Mouse (Mus musculus): ENCODE results near the gene Slc29a4.

Slc29a4 gene

DNA sequence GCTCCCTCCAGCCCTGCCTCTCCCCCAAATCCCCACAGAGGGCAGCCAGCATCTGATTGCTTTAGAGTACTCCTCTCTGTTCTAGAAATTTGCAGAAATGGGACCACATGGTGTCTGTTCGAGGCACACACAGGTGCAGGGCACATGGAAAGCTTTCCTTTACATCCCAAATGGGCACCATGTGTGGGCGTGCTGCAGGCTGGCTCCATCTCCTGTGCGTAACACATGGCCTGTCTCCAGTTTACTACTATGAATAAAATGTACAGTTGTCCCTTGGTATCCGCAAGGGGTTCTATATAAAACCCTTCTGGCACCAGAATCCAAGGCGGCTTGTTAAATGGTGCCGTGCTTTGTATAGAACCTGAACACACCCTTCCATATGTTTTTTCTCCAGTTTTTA is 4.6 kb downstream of the Slc29a4 start:
- DNase-seq = no peak

DNA sequence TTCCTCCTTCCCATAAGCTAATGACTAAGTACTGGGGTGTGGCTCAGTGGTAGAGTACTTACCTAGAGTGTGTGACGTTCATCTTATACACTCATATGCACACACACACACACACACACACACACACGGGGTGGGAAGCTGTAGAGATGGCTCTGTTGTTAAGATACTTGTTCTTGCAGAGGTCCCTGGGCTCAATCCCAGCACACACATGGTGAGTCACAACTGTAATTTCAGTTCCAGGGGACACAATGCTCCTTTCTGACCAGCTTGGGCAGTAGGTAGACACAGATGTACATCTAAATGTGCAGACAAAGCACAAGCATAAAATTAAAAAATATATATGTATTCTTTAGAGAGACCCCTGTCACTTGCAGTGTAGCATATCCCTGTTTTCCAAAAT is 5.4 kb downstream of the Slc29a4 start:
- DNase-seq = no peak

DNA sequence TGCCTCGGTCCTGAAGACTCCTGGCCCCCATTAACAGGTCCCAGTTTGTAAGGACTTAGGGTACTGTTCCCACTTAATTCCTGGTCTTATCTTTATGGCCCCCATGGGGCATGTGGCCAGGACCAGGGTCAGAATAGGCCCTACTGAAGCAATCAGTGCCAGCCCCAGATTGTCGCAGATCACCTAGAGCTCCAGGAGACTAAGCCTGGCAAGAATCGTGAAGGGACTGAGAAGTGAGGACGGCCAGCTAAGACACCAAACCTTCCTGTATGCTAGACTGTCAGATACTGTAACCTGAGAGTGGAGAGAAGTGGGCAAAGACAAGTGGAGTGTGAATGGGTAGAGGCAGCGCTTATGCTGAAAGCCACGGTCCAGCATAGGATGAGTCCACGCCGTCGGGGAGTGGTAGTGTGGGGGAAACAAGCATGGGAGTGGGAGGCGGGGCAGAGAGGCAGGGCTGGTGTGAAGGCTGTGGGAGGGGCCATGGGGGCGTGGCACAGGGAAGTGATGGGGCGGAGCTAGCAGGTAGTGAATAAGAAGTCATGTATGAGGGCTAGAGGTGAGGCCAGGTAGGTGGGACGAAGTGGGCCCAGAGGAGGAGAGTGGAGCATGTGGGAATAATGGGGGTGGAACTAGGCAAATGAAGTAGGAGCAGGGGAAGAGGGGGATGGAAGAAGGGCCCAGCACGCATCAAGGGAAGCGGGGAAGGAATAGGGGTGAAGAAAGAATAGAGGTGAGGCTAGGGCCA is 8.7 kb downstream of the Slc29a4 start:
- no peak for DNase-seq

- peak; percentile 81 for DNase-seq
These were observed 9.6 kb downstream of the Slc29a4 start for GRCm38 (mm10) chr5:142701651-142702510.

- DNase-seq = no peak
These were observed 10.3 kb downstream of the Slc29a4 start for GRCm38 (mm10) chr5:142702511-142703138.

GRCm38 (mm10) chr5:142703569-142703968 is 11.3 kb downstream of the Slc29a4 start:
- DNase-seq = no peak

- DNase-seq = no peak
These were observed 15.4 kb downstream of the Slc29a4 start for GRCm38 (mm10) chr5:142707709-142708108.

- DNase-seq = no peak
These were observed 17.1 kb downstream of the Slc29a4 start for GRCm38 (mm10) chr5:142709436-142709835.

DNA sequence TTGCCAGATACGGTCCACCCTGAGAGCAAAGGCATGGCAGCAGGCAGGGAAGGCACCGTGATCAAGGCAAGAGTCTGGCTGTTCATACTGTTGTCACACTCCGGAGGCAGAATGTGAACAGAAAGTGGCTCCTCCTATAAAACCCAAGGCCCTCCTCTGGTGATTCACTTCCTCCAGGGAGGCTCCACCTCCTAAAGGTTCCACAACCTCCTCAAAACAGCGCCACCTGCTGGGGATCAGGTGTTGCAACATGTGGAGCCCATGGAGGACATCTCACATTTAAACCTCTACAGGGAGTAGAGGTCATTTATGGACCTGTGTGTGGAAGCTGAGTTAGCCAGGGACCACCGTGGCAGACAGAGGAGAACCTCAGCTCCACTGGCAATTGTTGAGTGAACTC is 20.1 kb downstream of the Slc29a4 start:
- no peak for DNase-seq

- DNase-seq = no peak
These were observed 21.7 kb downstream of the Slc29a4 start for GRCm38 (mm10) chr5:142713966-142714365.

- no peak for DNase-seq
These were observed 22.7 kb downstream of the Slc29a4 start for GRCm38 (mm10) chr5:142715059-142715458.

DNA sequence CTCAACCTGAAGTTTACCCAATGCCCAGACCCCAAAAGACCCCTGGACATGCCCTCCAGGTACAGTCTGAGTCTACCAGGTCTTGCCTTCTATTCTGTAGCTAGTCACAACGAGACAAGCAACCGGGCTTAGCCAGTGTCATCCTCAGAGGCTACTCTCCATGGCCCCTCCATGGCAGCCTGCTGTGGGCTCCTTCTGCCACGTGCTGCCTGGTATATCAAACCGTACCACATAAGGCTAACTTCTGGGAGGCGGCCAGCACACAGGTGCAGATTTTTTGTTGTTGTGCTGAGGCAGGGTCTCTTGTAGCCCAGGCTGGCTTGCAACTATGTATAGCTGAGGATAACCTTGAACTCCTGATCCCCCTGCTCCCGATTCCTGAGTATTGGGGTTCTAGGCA is 23.7 kb downstream of the Slc29a4 start:
- DNase-seq = no peak

- DNase-seq = peak; percentile 76
These were observed 25.7 kb downstream of the Slc29a4 start for GRCm38 (mm10) chr5:142718037-142718436.

- no peak for DNase-seq
These were observed 26.2 kb downstream of the Slc29a4 start for GRCm38 (mm10) chr5:142718486-142718885.

DNA sequence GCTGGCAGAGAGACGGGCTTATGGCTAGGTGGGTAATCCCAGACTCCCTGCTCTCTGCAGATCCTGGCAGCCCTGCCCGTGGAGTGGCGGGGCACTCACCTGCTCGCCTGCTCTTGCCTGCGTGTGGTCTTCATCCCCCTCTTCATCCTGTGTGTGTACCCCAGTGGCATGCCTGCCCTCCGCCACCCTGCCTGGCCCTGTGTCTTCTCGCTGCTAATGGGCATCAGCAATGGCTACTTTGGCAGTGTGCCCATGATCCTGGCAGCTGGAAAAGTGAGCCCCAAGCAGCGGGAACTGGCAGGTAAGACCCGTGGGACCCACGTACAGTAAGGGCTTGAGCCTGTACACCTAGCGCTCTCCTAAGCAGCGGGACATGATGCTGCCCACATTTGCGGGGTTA is 27.6 kb downstream of the Slc29a4 start:
- no peak for DNase-seq

GRCm38 (mm10) chr5:142723520-142724133 is 31.3 kb downstream of the Slc29a4 start:
- DNase-seq = peak; percentile 84

DNA sequence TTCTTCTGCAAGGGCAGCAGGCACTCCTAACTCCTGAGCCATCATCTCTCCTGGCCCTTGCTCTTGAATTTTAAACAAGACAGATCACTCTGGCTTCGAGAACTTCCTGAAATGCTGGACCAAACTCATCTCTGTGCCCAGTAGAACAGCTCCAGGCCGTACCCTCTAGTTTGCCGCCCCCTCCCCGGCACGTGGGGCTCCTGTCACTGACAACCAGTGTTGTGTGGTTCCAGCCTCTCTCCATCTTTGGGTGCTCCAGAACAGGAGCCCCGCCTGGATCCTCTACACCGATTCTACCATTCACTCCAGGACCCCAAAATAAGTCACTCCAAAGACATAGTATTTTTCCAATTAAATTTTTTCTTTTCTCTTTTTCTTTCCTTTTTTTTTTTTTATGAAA is 32.0 kb downstream of the Slc29a4 start:
- DNase-seq = no peak

DNA sequence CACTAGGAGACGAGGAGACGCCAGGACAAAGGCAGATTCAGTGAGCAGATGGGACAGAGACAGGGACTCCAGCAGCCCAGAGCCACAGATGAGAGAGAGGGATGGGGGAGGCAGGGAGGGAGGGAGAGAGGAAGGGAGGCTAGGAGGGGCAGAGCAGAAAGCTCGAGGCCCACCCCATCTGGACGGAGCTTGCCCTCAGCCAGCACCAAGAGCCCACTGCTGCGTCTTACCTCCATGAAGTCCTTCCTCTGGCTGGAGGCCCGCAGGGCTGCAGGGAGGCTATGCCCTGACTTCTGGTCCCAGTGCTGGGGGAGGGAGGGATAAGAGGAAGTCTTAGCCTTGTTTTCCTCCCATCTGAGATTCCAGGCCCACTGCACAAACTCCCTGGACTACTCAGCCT is 34.4 kb downstream of the Slc29a4 start:
- no peak for DNase-seq

GRCm38 (mm10) chr5:142728301-142728700 is 36.0 kb downstream of the Slc29a4 start:
- no peak for DNase-seq

DNA sequence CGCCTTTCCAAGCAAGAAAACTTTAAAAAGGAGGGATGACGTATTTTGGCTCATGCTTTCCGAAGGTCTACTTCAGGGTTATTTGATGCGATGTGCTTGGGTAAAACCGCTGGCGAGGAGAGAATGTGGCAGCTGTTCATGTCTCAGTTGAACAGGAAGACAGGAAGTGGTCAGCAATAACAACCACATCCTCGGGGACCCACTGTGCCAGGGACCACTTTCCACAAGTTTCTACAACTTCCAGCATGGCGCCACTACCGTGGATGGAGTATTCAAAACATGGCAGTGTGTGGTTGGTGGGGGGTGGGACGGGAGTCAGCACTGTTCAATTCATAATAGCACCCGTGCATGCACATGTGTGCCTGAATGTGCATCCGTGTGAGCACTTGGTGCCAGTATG is 38.0 kb downstream of the Slc29a4 start:
- no peak for DNase-seq

DNA sequence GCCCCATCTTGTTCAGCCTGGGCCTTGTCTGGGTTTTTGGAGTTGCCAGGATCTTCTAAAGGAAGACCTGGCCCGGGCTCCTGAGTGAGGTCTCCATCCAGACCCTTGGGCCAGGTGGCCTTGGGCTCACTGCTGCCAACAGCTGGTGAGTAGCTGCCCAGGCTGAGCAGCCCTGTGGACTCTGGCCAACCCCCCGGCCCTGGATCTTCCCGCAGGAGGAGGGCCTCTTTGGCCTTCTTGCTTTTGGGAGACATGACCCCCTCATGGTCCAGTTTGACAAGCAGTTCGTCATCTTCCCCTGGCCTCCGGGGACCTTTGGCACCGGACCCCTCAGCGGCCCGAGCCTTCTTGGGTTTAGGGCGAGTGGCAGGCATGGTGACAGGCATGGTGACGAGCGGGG is 39.6 kb downstream of the Slc29a4 start:
- no peak for DNase-seq

DNA sequence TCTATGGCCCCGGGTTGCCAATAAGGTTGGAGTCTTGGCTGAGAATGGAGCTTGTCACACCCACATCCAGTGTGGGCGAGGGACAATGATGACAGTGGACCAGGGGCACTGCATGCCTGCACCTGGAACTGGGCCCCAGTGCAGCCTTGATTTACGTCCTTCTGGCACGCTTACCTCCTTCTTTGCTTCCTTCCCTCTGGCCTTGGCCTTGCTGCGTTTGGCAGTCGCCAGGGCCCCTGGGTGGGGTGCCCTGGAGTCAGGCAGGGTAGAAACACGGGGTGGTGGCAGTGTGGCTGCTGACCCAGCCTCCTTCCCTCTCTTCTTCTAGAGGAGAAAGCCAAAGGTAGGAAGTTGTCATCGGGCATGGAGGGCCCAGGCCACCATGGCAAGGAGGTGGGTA is 47.6 kb downstream of the Slc29a4 start:
- no peak for DNase-seq

- DNase-seq = no peak
These were observed 54.8 kb downstream of the Slc29a4 start for GRCm38 (mm10) chr5:142747026-142747629.

Data from embryo, embryonic 11 days (tissue).